Mouse (Mus musculus) thymus, adult 2 months (tissue): ENCODE measurements around the gene Scd3.

Experiments
- CTCF ChIP-seq: fragments of 200-500 bp; IDR thresholded peaks from 2 replicates; pipeline ENCODE4 v1.5.1; 2012; ENCODE audit warnings: mild to moderate bottlenecking, control low read depth, low read length, moderate library complexity, borderline replicate concordance; ENCODE audit not compliant: control insufficient read depth, poor library complexity, insufficient read depth; ENCODE audit errors: extremely low read depth
- POLR2A ChIP-seq: fragments of 200-500 bp; IDR thresholded peaks from 2 replicates; pipeline ENCODE4 v1.6.1; 2012; ENCODE audit warnings: mild to moderate bottlenecking, low read length, control low read depth, moderate library complexity; ENCODE audit not compliant: control insufficient read depth, poor library complexity, insufficient read depth; ENCODE audit errors: extremely low read depth

GRCm38 (mm10) chr19:44217958-44218525, 15.0 kb downstream of the Scd3 start:
- TF ChIP-seq CTCF, result no peak
- TF ChIP-seq POLR2A, result no peak
